Mouse (Mus musculus) bone marrow macrophage, adult 2 months (primary cell): Measurements from ENCODE around the gene Ccdc6. TPM values are rescaled to one million over a fixed set of nuclear protein-coding genes. Genes with fewer than 3 reads are reported as not detected.
A peak's percentile ranks its signal among the peaks of the same experiment; 100 is the strongest.

Experiments used
- H3K27ac ChIP-seq: 2 replicates; pipeline ENCODE4 v1.5.1; 2012; ENCODE audit warnings: low read depth, low read length; ENCODE audit not compliant: insufficient read depth
- H3K4me1 ChIP-seq: 2 replicates; pipeline ENCODE4 v1.6.1; 2012; ENCODE audit warnings: low read length; ENCODE audit not compliant: control insufficient read depth, insufficient read depth
- H3K4me3 ChIP-seq: 2 replicates; pipeline ENCODE4 v1.5.1; 2012; ENCODE audit warnings: mild to moderate bottlenecking, low read length, moderate library complexity; ENCODE audit not compliant: insufficient read depth
- CTCF ChIP-seq: IDR thresholded peaks from 2 replicates; pipeline ENCODE4 v1.5.1; 2012; ENCODE audit warnings: low read depth, mild to moderate bottlenecking, low read length, moderate library complexity
- POLR2A ChIP-seq: IDR thresholded peaks from 2 replicates; pipeline ENCODE4 v1.6.1; 2012; ENCODE audit warnings: mild to moderate bottlenecking, low read depth, low read length, borderline replicate concordance
- polyA plus RNA-seq: library from polyadenylated mRNA; stranded (reverse); fragments of >200 nt; gene quantifications from 2 replicates; pipeline ENCODE4 v1.2.4, GENCODE M21; 2012; ENCODE audit not compliant: missing spikeins, insufficient read depth, insufficient read length

The Ccdc6 gene
- polyA plus RNA-seq, 1 experiment = 33.8 TPM

DNA sequence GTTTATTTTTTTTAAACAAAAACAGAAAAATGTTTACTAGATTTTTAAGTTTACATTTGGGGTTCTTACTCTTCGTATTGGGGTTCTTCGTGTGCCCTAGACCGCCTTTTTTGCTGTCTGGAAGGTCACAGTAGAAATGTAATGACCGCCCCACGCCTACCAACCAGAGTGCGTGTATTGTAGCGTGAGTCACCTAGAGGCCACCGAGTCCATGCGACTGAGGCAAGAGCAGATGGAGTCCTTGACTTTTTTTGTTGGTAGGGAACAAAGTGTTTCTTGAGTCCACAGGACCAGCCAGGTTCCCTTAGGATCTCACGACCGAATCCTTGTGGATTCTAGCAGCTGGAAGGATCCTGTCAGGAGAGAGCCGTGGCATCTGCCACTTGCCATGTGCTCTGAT lies 63.9 kb downstream of the Ccdc6 start:
- Histone ChIP-seq H3K27ac (no peak overlapping the region), H3K4me1 (0 out of 2 replicates have a peak, but pooled peaks cover 2% of the 10 kb centered on the region), H3K4me3 (no peak overlapping the region)
- TF ChIP-seq CTCF = no peak
- TF ChIP-seq POLR2A = no peak

DNA sequence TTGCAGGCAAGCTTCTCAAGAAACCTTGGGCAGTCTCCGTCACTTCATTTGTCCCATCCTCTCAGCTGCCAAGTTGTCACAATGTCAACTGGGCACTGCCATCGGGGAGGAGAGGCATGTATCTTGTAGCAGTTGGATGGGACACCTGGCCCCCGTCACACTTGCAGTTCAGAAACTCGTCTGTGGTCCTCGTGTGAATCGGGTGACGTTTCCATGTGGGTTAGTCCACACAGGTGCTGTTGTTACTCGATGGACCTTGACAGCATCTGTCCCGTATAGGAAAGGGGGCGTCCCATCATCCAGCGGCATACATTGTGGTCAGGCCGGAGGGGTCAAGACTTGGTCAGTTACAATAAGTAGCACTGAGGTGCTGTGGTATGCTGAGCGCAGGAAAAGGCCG lies 64.6 kb downstream of the Ccdc6 start:
- Histone ChIP-seq H3K4me1 (0 out of 2 replicates have a peak, but pooled peaks cover 2% of the 10 kb centered on the region), H3K27ac (no peak overlapping the region), H3K4me3 (no peak overlapping the region)
- TF ChIP-seq POLR2A = no peak
- TF ChIP-seq CTCF = no peak

DNA sequence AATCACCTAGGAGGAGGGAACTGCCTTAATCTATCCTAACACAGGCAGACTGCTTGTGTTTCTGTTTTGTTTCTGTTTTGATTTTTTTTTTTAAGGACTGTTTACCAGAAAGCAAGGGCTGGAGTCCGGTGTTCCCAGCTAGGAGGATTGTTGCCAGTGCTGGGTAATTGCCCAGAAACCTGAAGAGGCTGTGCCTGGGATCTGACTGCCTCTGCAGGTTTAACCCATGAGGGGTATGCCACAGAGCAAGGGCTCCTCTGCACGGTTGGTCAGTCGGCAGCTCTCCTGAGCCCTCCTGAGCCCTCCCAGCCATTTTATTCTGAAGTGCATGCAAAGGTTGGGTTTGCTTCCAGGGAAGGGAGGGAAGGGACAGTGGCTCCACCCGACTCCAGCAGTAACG lies 66.8 kb downstream of the Ccdc6 start:
- Histone ChIP-seq H3K27ac (no peak overlapping the region), H3K4me3 (no peak overlapping the region), H3K4me1 (0 out of 2 replicates have a peak, but pooled peaks cover 2% of the 10 kb centered on the region)
- TF ChIP-seq POLR2A = no peak
- no peak for TF ChIP-seq CTCF

DNA sequence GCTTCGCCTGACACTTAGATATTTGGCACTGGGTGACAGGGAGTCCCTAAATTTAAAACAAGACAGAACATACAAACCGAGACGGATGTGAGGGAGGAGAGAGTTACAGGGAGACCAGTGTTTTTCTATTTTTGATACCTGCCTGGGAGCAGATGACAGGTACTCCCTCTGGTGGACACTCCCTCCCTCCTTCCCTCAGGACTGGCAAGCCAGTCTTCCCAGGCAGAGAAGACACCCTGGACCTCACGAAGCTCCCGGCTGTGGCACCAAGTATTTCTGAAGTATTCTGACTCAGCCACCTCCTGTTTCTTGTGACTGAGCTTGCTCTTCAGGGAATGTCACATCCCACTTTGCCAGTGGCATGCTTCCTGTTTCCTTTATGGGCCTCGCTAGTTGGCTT lies 69.0 kb downstream of the Ccdc6 start:
- no peak for TF ChIP-seq POLR2A
- TF ChIP-seq CTCF = no peak
- Histone ChIP-seq H3K27ac (no peak overlapping the region), H3K4me3 (no peak overlapping the region), H3K4me1 (0 out of 2 replicates have a peak, but pooled peaks cover 2% of the 10 kb centered on the region)

DNA sequence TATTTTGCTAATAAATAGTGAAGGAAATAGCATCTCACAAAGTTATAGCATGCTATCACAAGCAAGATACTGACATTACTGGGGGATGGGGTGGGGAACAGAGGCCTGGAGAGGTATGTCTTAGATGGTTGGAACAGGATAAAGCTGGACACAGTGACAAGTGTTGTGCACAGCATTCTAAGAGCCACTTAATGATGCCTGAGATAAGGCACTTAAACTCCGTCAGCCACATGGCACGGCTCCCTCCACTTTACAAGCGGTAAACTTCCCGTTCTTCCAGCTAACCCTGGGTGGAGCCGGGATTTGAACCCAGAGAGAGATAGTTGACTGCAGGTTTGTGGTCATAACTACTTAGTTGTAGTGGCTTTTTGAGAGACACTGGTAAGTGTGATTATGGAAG lies 69.5 kb downstream of the Ccdc6 start:
- 0 out of 2 replicates have a peak, but pooled peaks cover 2% of the 10 kb centered on the region for H3K4me1 ChIP-seq
- no peak for TF ChIP-seq POLR2A
- TF ChIP-seq CTCF = no peak
- H3K27ac ChIP-seq = no peak overlapping the region
- H3K4me3 ChIP-seq = no peak overlapping the region

DNA sequence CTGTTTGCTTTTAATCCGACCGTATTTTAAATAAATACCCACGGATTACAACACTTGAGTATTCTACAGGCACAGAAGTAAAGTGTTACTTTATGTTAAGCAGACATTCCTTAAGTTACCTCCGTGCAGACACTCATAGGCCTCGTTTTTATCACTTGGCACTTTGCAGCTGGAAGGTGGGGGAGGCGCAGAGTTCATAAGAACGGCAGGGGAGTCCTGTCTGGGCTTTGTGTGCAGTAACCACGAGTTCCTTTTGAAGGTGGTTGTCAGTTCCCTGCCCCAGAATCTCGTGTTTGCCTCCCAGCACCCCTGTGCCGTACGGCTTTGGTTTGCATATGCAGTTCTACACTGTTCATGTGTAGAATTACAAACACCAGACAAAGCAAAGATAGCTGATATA lies 70.7 kb downstream of the Ccdc6 start:
- TF ChIP-seq POLR2A (no peak), CTCF (no peak)
- Histone ChIP-seq H3K27ac (no peak overlapping the region), H3K4me3 (no peak overlapping the region), H3K4me1 (0 out of 2 replicates have a peak, but pooled peaks cover 2% of the 10 kb centered on the region)

DNA sequence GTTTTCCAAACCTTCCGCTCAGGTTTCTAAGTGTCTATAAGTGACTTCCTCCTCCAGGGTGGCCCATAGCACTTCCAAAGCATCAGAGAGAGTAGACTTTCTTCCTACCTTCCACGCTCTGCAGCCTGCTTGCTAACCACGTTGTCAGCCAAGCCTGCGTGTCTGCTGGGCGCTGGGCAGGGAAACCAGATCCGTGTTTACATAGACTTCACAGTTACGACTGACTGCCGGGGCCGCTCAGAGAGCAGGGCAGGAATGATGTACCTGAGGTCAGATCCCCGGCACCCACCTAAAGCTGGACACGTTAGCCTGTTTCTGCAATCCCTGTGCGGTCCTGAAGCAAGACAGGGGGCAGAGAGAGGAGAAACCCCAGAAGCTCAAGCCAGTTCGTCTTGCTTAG lies 71.5 kb downstream of the Ccdc6 start:
- TF ChIP-seq CTCF = no peak
- no peak for TF ChIP-seq POLR2A
- Histone ChIP-seq H3K27ac (no peak overlapping the region), H3K4me1 (0 out of 2 replicates have a peak, but pooled peaks cover 2% of the 10 kb centered on the region), H3K4me3 (no peak overlapping the region)

DNA sequence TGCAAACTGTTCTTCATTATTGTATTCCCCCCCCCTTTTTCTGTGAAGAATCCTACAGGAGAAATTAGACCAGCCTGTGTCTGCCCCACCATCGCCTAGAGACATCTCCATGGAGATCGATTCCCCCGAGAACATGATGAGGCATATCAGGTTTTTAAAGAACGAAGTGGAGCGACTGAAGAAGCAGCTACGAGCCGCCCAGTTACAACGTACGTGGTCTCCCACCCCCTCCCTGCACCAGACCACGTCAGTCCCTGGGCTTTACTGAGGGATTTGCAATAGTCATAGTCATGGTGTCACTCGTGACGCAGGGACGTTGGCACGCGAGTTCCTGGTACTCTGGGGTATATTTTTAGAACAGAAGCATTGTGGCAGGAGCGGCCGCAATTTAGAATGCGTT lies 72.1 kb downstream of the Ccdc6 start:
- Histone ChIP-seq H3K4me1 (0 out of 2 replicates have a peak, but pooled peaks cover 2% of the 10 kb centered on the region), H3K4me3 (no peak overlapping the region), H3K27ac (no peak overlapping the region)
- no peak for TF ChIP-seq CTCF
- no peak for TF ChIP-seq POLR2A

DNA sequence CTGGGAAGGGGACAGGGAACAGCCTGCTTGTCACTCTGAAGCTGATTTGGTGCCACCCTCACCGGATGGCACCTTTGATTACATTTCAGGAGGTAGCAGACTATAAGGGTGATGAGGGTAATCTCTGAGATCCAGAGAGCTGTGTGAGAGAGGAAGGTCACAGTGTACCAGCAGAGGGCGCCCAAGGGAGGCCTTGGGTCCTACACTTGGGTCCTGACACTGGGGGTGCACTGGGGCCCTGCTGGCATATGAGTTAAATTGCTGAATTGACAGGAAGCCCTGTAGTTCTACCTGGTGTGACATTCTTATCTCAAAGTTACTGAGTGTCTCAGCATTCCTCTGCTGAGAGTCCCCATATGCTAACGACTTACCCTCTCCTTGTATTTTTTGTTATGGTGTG lies 76.4 kb downstream of the Ccdc6 start:
- H3K4me3 ChIP-seq = no peak overlapping the region
- no peak overlapping the region for H3K27ac ChIP-seq
- H3K4me1 ChIP-seq = no peaks in the 10 kb centered on the region
- peak; percentile 86 for TF ChIP-seq CTCF
- no peak for TF ChIP-seq POLR2A

DNA sequence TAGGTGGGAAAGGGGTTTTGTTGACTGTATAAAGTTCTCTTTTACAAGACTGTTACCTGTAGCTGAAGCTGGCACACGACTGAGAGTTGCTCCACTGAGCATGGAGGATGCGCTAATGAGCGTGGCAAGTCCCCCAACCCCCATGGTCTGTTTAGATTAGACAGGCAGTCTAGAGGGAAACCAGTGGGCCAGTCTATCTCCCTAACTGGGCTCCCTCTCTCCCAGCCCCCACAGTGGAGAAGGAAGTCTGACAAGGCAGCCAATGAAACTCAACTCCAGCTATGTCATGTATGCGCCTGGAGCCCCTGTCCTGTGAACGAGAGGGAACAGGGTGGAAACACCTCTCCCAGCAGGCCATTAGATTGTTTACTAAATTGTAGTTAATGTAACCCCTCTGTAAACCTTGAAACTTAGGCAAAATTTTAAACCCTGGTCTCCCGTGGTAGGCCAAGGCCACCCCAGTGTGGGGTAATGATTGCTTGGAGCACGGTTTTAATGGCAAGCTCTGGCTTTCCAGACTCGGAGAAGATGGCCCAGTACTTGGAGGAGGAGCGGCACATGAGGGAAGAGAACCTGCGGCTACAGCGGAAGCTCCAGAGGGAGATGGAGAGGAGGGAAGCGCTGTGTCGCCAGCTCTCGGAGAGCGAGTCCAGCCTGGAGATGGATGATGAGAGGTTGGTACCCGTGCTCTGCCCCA lies 77.7 kb downstream of the Ccdc6 start:
- H3K4me1 ChIP-seq = no peaks in the 10 kb centered on the region
- TF ChIP-seq POLR2A (no peak), CTCF (no peak)
- no peak overlapping the region for H3K27ac ChIP-seq
- no peak overlapping the region for H3K4me3 ChIP-seq

DNA sequence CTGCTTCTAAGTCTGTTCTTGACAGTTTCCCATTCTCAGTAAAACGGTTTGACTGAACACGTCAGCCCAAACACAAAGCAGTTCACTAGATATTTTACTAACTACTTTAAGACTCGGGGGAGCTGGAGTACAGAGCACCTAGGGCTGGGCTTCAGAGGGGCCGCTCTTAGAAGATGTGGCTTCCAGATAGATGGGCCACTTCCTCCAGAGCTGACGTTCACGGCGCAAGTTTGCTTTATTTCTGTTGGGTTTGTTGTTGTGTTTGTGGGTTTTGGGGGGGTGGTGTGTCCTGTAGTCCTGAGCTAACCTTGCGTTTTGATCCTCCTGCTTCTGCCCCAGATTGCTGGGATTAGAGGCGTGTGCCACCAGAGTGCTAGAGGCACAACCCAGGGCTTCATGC lies 83.8 kb downstream of the Ccdc6 start:
- Histone ChIP-seq H3K4me1 (peaks cover 5% of the 10 kb centered on the region; the same call in 1 of the 2 replicates), H3K4me3 (no peak overlapping the region), H3K27ac (no peak overlapping the region)
- TF ChIP-seq CTCF = no peak
- TF ChIP-seq POLR2A = no peak
